Mouse (Mus musculus): Measurements from ENCODE around the gene Scnm1. TPM values are rescaled to one million over a fixed set of nuclear protein-coding genes. Genes with fewer than 3 reads are reported as not detected.

Scnm1 gene
- 89.8 and 90.0 TPM in 2 replicates for polyA plus RNA-seq (2015; fragmentation: Nextera tagmentation; extraction: Ambion mirVana)

DNA sequence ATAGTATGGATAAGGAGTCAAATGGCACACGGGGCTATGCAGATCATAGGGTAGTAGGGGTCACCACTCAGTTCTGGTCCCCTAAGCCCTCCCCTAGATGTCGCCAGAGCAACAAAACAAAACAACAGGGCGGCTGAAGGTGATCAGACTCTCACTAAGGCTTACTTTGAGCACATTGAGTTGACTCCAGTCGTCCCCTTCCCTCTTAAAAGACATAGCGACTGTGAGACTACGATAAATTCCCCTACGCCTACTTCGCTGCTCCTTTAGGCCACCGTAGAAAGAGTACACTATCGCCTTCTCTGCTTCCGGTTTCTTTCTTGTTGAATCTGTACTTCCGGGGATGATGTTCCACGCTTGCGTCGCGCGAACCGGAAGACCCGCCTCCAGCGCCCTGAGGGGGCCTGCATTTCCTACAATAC, at the start of gene Scnm1, which contains the start of gene Lysmd1:
Gene Scnm1, minus strand, starts transcription at position 332 of the 422 bp plus-strand sequence.
Gene Lysmd1, plus strand, starts transcription at position 409 of the 422 bp plus-strand sequence.
- peaks cover 4% of the 10 kb centered on the region; the same call in 1 of the 2 replicates for H3K36me3 ChIP-seq (replicated peaks)
- WGBS: under 1% methylated on average over 20 of the region's 20 CpGs
- peaks cover 28% of the 10 kb centered on the region for H3K4me1 ChIP-seq
- H3K4me3 ChIP-seq: peak within 1 kb of the TSS; percentile 69
- peak within 1 kb of the TSS; percentile 87 for H3K4me2 ChIP-seq
- ATAC-seq (replicated peaks): peak; percentile 94
- H3K9me3 ChIP-seq: no peaks in the 10 kb centered on the region
- no peaks in the 10 kb centered on the region for H3K27me3 ChIP-seq (replicated peaks)
- H3K27ac ChIP-seq: peak within 1 kb of the TSS; percentile 83
- peak within 1 kb of the TSS; percentile 63 for H3K9ac ChIP-seq

DNA sequence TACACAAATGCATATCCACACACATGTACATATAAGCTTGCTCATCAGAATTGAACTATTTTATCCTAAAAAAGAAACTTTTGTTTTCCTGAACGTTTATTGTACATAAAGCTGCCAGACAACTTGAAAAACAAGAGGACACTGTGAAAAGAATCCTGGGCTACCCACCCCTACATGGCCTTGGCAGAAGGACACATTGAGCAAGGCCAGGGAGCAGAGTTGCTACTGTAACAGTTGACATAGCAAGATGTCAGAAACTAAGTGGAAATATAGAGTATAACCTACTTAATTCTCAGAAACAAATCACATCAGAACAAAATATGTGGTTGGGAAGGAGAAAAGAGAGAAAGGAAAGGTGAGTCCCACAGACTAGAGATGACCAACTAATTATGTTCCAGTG, 48.0 kb upstream of the Scnm1 start:
- WGBS: 59% methylated on average over 1 of the region's 1 CpGs
- H3K4me1 ChIP-seq: no peaks in the 10 kb centered on the region
- H3K36me3 ChIP-seq (replicated peaks): 0 out of 2 replicates have a peak, but pooled peaks cover 7% of the 10 kb centered on the region

DNA sequence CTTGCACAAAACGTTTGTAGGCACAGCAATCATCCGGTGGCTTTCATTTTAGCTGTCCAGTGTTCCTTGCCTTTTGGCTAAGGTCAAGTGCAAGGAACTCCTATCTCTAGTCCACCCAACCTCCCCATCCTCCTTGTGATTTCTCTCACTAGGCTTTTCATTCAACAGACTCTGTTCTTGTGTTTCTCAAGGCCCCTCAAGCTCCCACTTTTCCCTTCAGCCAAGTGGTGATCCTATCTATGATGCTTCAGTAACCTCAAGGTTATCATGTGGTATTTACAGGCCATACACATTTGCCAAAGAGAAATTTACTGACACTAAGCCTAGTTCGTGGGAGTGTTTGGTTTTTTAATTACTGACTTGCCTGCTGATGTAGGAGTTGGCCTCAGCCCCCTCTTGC, 46.1 kb upstream of the Scnm1 start:
- Histone ChIP-seq H3K4me3 (no peak overlapping the region), H3K4me1 (no peaks in the 10 kb centered on the region), H3K27me3 (replicated peaks) (no peaks in the 10 kb centered on the region), H3K27ac (no peak overlapping the region), H3K36me3 (replicated peaks) (no peaks in the 10 kb centered on the region), H3K9ac (no peak overlapping the region), H3K4me2 (no peak overlapping the region), H3K9me3 (no peaks in the 10 kb centered on the region)
- ATAC-seq (replicated peaks): no peak
- WGBS: 79% methylated on average over 3 of the region's 3 CpGs

More for the DNA sequence above, 48.0 kb upstream of the Scnm1 start:
- Histone ChIP-seq H3K9ac (no peak overlapping the region), H3K9me3 (no peaks in the 10 kb centered on the region), H3K27ac (no peak overlapping the region), H3K27me3 (replicated peaks) (no peaks in the 10 kb centered on the region), H3K4me2 (no peak overlapping the region), H3K4me3 (no peak overlapping the region)
- ATAC-seq (replicated peaks): no peak

DNA sequence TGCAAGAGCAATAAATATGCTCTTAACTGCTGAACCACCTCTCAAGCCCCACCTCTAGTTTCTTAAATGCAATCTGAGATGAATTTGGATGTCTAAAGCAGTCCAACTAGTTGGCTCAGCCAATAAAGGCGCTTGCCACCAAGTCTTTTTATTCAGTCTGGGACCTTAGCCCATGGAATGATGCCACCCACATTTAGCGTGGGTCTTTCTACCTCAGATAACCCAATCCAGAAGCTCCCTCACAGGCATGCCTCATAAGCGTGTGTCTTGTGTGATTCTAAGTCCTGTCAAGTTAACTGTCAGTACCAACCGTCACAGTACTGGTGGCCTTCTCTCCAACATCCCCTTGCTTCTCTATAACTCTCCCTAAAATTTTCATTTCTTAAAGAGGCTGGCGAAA, 45.1 kb upstream of the Scnm1 start:
- no peak overlapping the region for H3K4me3 ChIP-seq
- 0 out of 2 replicates have a peak, but pooled peaks cover 2% of the 10 kb centered on the region for H3K4me1 ChIP-seq
- H3K4me2 ChIP-seq: no peak overlapping the region
- no peak for ATAC-seq (replicated peaks)
- no peaks in the 10 kb centered on the region for H3K9me3 ChIP-seq
- WGBS: 92% methylated on average over 5 of the region's 5 CpGs
- no peak overlapping the region for H3K9ac ChIP-seq
- no peak overlapping the region for H3K27ac ChIP-seq
- H3K27me3 ChIP-seq (replicated peaks): no peaks in the 10 kb centered on the region
- no peaks in the 10 kb centered on the region for H3K36me3 ChIP-seq (replicated peaks)

DNA sequence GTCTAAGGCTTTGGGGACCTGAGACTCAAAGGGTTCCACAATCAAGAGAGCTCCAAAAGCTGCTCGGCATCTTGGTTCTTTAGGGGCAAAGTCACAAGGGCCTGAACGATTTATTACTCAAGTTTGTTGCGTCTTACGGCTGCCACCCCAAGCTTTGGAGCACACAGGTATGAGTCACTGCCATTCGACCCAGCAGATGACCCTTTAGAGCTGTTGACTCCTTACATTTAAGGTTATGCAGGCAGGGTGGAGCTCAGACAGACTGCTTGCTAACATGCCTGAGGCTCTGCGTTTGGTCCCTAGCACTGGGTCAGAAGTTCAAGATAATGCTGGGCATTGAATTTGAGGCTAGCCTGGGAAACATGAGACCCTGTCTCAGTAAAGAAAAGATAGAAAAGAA, 43.8 kb upstream of the Scnm1 start:
- WGBS: 80% methylated on average over 6 of the region's 6 CpGs
- ATAC-seq (replicated peaks): no peak
- H3K27me3 ChIP-seq (replicated peaks): no peaks in the 10 kb centered on the region

DNA sequence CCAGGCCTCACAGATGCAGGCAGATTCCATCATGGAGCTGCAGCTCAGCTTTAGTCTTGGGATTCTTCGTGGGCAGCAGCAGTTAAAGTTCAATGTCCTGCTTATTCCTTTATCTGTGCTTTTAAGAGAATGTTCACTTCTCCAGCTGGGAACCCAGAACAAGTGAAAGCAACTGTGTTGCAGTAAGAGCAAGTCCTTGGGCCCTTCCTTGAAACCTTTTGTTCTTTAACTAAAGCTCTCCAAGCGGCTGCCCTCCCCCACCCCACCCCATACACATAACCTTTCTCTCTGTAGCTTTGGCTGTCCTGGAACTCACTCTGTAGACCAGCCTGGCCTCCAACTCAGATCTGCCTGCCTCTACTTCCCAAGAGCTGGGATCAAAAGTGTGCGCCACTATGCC, 42.7 kb upstream of the Scnm1 start:
- no peak overlapping the region for H3K4me2 ChIP-seq
- no peak overlapping the region for H3K4me3 ChIP-seq
- no peak for ATAC-seq (replicated peaks)
- H3K9me3 ChIP-seq: no peaks in the 10 kb centered on the region
- H3K27ac ChIP-seq: no peak overlapping the region
- H3K27me3 ChIP-seq (replicated peaks): 0 out of 2 replicates have a peak, but pooled peaks cover 4% of the 10 kb centered on the region
- peaks cover 10% of the 10 kb centered on the region for H3K4me1 ChIP-seq
- 63% methylated on average over 3 of the region's 3 CpGs for WGBS
- peaks cover 11% of the 10 kb centered on the region; the same call in 1 of the 2 replicates for H3K36me3 ChIP-seq (replicated peaks)
- H3K9ac ChIP-seq: no peak overlapping the region

More for the DNA sequence above, 43.8 kb upstream of the Scnm1 start:
- Histone ChIP-seq H3K9me3 (no peaks in the 10 kb centered on the region), H3K4me1 (peaks cover 10% of the 10 kb centered on the region), H3K4me3 (no peak overlapping the region), H3K36me3 (replicated peaks) (peaks cover 4% of the 10 kb centered on the region; the same call in 1 of the 2 replicates), H3K4me2 (no peak overlapping the region), H3K9ac (no peak overlapping the region), H3K27ac (no peak overlapping the region)

- Histone ChIP-seq H3K27ac (no peak overlapping the region), H3K4me1 (peaks cover 10% of the 10 kb centered on the region), H3K4me2 (peak overlapping the region; percentile 21; the same call in 1 of the 2 replicates), H3K27me3 (replicated peaks) (peaks cover 27% of the 10 kb centered on the region), H3K4me3 (no peak overlapping the region), H3K9me3 (no peaks in the 10 kb centered on the region), H3K36me3 (replicated peaks) (peaks cover 35% of the 10 kb centered on the region), H3K9ac (no peak overlapping the region)
- peak; percentile 37 for ATAC-seq (replicated peaks)
- WGBS: 9% methylated on average over 16 of the region's 16 CpGs
Measured at GRCm38 (mm10) chr3:95174011-95174592, 40.3 kb upstream of the Scnm1 start.

- peak overlapping the region; percentile 6; the same call in 1 of the 2 replicates for H3K4me3 ChIP-seq
Measured at GRCm38 (mm10) chr3:95173256-95173949, 39.6 kb upstream of the Scnm1 start.

DNA sequence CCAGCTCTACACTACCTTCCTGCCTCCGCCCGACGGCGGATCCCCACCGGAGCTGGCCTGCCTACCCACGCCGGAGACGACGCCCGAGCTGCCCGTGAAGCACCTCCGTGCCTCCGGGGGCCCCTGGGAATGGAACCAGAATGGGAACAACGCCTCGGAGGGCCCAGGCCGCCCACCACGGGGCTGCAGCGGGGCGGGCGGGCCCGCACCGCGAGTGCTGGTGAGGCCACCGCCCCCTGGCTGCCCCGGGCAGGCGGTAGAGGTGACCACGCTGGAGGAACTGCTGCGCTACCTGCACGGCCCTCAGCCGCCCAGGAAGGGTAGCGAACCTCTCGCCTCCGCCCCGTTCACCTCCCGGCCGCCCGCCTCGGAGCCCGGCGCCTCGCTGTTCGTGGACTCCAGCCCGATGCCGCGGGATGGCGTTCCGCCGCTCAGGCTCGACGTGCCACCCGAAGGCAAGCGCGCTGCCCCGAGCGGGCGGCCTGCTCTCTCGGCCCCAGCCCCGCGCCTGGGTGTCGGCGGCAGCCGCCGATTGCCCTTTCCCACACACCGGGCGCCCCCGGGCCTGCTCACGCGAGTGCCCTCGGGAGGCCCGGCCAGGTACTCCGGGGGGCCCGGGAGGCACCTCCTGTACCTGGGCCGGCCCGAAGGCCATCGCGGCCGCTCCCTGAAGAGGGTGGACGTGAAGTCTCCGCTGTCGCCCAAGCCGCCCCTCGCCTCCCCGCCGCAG, 38.9 kb upstream of the Scnm1 start:
- H3K9ac ChIP-seq: no peak overlapping the region
- H3K4me1 ChIP-seq: peaks cover 10% of the 10 kb centered on the region
- ATAC-seq (replicated peaks): no peak
- no peak overlapping the region for H3K4me2 ChIP-seq
- WGBS: 20% methylated on average over 68 of the region's 84 CpGs
- H3K27ac ChIP-seq: no peak overlapping the region
- no peak overlapping the region for H3K4me3 ChIP-seq
- peaks cover 47% of the 10 kb centered on the region for H3K36me3 ChIP-seq (replicated peaks)
- no peaks in the 10 kb centered on the region for H3K9me3 ChIP-seq
- H3K27me3 ChIP-seq (replicated peaks): peaks cover 34% of the 10 kb centered on the region

More at GRCm38 (mm10) chr3:95173256-95173949, 39.6 kb upstream of the Scnm1 start:
- 0 out of 2 replicates have a peak overlapping the region, but pooled peaks have one; percentile 1 for H3K27ac ChIP-seq
- WGBS: 8% methylated on average over 58 of the region's 58 CpGs
- H3K27me3 ChIP-seq (replicated peaks): peaks cover 34% of the 10 kb centered on the region
- ATAC-seq (replicated peaks): peak; percentile 46
- H3K9me3 ChIP-seq: no peaks in the 10 kb centered on the region
- peak overlapping the region; percentile 24 for H3K4me2 ChIP-seq
- H3K36me3 ChIP-seq (replicated peaks): peaks cover 42% of the 10 kb centered on the region
- no peak overlapping the region for H3K9ac ChIP-seq
- peaks cover 10% of the 10 kb centered on the region for H3K4me1 ChIP-seq

- Histone ChIP-seq H3K4me2 (no peak overlapping the region), H3K27ac (no peak overlapping the region), H3K9me3 (no peaks in the 10 kb centered on the region), H3K4me1 (peaks cover 10% of the 10 kb centered on the region), H3K27me3 (replicated peaks) (peaks cover 34% of the 10 kb centered on the region), H3K4me3 (no peak overlapping the region), H3K36me3 (replicated peaks) (peaks cover 57% of the 10 kb centered on the region), H3K9ac (no peak overlapping the region)
- whole genome bisulfite sequencing: 87% methylated on average over 6 of the region's 6 CpGs
- ATAC-seq (replicated peaks): no peak
Measured at GRCm38 (mm10) chr3:95171105-95171504, 37.3 kb upstream of the Scnm1 start.

GRCm38 (mm10) chr3:95169996-95170395, 36.2 kb upstream of the Scnm1 start:
- Histone ChIP-seq H3K27ac (no peak overlapping the region), H3K36me3 (replicated peaks) (peaks cover 66% of the 10 kb centered on the region), H3K9ac (no peak overlapping the region), H3K9me3 (no peaks in the 10 kb centered on the region), H3K27me3 (replicated peaks) (peaks cover 34% of the 10 kb centered on the region), H3K4me2 (no peak overlapping the region), H3K4me3 (no peak overlapping the region), H3K4me1 (peaks cover 10% of the 10 kb centered on the region)
- ATAC-seq (replicated peaks): no peak
- 94% methylated on average over 10 of the region's 10 CpGs for WGBS

- no peak overlapping the region for H3K9ac ChIP-seq
- peaks cover 40% of the 10 kb centered on the region for H3K36me3 ChIP-seq (replicated peaks)
- H3K4me2 ChIP-seq: no peak overlapping the region
- H3K4me1 ChIP-seq: peaks cover 31% of the 10 kb centered on the region
- H3K27ac ChIP-seq: no peak overlapping the region
- H3K9me3 ChIP-seq: no peaks in the 10 kb centered on the region
- H3K27me3 ChIP-seq (replicated peaks): peaks cover 14% of the 10 kb centered on the region
- H3K4me3 ChIP-seq: no peak overlapping the region
- 86% methylated on average over 5 of the region's 5 CpGs for WGBS
- ATAC-seq (replicated peaks): no peak
Measured at GRCm38 (mm10) chr3:95164840-95165239, 31.0 kb upstream of the Scnm1 start.
